Mouse (Mus musculus): ENCODE measurements at regions not wholly inside any gene's neighbourhood (a gene's known extent, or its start where the extent isn't known, plus 50 kb on each side); places are given as distances from the start of the nearest gene placed in this dataset.
"Not testable (repeated sequence)": the region's sequence is repeated elsewhere in the genome, so short reads cannot be mapped to it uniquely, and the experiment has no call there.

GRCm38 (mm10) chr12:29049801-29050200 is 298.2 kb downstream of the Eipr1 start:
- DNase-seq: no peak

- DNase-seq: no peak
These were observed 299.1 kb downstream of the Eipr1 start for GRCm38 (mm10) chr12:29050516-29051251.

- no peak for DNase-seq
These were observed 302.8 kb downstream of the Eipr1 start for GRCm38 (mm10) chr12:29054367-29054766.

- no peak for DNase-seq
These were observed 310.5 kb downstream of the Eipr1 start for GRCm38 (mm10) chr12:29062025-29062637.

GRCm38 (mm10) chr12:29062801-29063200 is 311.2 kb downstream of the Eipr1 start:
- DNase-seq: no peak

GRCm38 (mm10) chr12:29068180-29068579 is 316.6 kb downstream of the Eipr1 start:
- no peak for DNase-seq

- no peak for DNase-seq
These were observed 323.7 kb downstream of the Eipr1 start for GRCm38 (mm10) chr12:29075096-29075852.

GRCm38 (mm10) chr12:29076606-29077005 is 325.0 kb downstream of the Eipr1 start:
- no peak for DNase-seq

- no peak for DNase-seq
These were observed 327.4 kb downstream of the Eipr1 start for GRCm38 (mm10) chr12:29079011-29079410.

- DNase-seq: no peak
These were observed 332.0 kb downstream of the Eipr1 start for GRCm38 (mm10) chr12:29083426-29084221.

- DNase-seq: not testable (repeated sequence)
These were observed 335.6 kb downstream of the Eipr1 start for GRCm38 (mm10) chr12:29087245-29087644.

- no peak for DNase-seq
These were observed 338.0 kb downstream of the Eipr1 start for GRCm38 (mm10) chr12:29089634-29090033.

GRCm38 (mm10) chr12:29090451-29090850 is 338.8 kb downstream of the Eipr1 start:
- DNase-seq: no peak

GRCm38 (mm10) chr12:29095406-29096032 is 343.9 kb downstream of the Eipr1 start:
- DNase-seq: no peak

GRCm38 (mm10) chr12:29096033-29096913 is 344.7 kb downstream of the Eipr1 start:
- DNase-seq: no peak

- no peak for DNase-seq
These were observed 348.5 kb downstream of the Eipr1 start for GRCm38 (mm10) chr12:29100042-29100570.

- DNase-seq: no peak
These were observed 355.5 kb downstream of the Eipr1 start for GRCm38 (mm10) chr12:29106893-29107719.

GRCm38 (mm10) chr12:29107720-29108051 is 356.1 kb downstream of the Eipr1 start:
- no peak for DNase-seq

- no peak for DNase-seq
These were observed 366.7 kb downstream of the Eipr1 start for GRCm38 (mm10) chr12:29118336-29118735.

GRCm38 (mm10) chr12:29121159-29121558 is 369.6 kb downstream of the Eipr1 start:
- DNase-seq: no peak
